Mouse (Mus musculus) CH12.LX (cell line): ENCODE measurements at regions not wholly inside any gene's neighbourhood (a gene's known extent, or its start where the extent isn't known, plus 50 kb on each side); places are given as distances from the start of the nearest gene placed in this dataset.

Source experiments
- DNase-seq: peaks from one replicate; pipeline ENCODE4 v3.0.0-alpha.2; 2013; ENCODE audit errors: extremely low read depth
- H3K27ac ChIP-seq: 2 replicates; pipeline ENCODE4 v1.5.1; 2012; ENCODE audit warnings: low read depth, mild to moderate bottlenecking, control low read depth, moderate library complexity; ENCODE audit not compliant: insufficient read depth
- H3K27me3 ChIP-seq: replicated peaks from 2 replicates; pipeline ENCODE3; 2012; ENCODE audit warnings: inconsistent platforms
- H3K36me3 ChIP-seq, 2 experiments: replicated peaks in 1 of 2; 2 replicates each; pipeline versions ENCODE3 to v1.6.1; 2012; ENCODE audit warnings: inconsistent platforms in 1 of 2, low read length in 1 of 2, mild to moderate bottlenecking in 1 of 2, mixed read lengths in 1 of 2, moderate library complexity in 1 of 2; ENCODE audit not compliant: control insufficient read depth in 1 of 2, insufficient read depth in 1 of 2
- H3K4me1 ChIP-seq, 2 experiments: 2 replicates each; pipeline ENCODE4 v1.6.1; 2012; ENCODE audit warnings: inconsistent platforms in 1 of 2, moderate library complexity in 1 of 2; ENCODE audit not compliant: insufficient read depth in 2 of 2, control insufficient read depth in 1 of 2
- H3K4me2 ChIP-seq: 2 replicates; pipeline ENCODE4 v1.6.1; 2012; ENCODE audit warnings: low read depth, mild to moderate bottlenecking, control low read depth; ENCODE audit not compliant: poor library complexity, insufficient read depth, severe bottlenecking
- H3K4me3 ChIP-seq, 3 experiments: fragments of 150-350 bp in 1 of 3; sonication (generic) in 1 of 3; replicated peaks in 1 of 3; 2 replicates each; pipeline versions ENCODE3 to v1.5.1; 2011 to 2012; ENCODE audit warnings: low read depth in 2 of 3, low read length in 2 of 3, mild to moderate bottlenecking in 2 of 3, moderate library complexity in 2 of 3, control low read depth in 1 of 3, improper control_type of control experiment in 1 of 3, inconsistent platforms in 1 of 3, mixed read lengths in 1 of 3; ENCODE audit not compliant: poor library complexity in 1 of 3
- H3K79me2 ChIP-seq: replicated peaks from 2 replicates; pipeline ENCODE4 v1.6.1; 2012; ENCODE audit warnings: mild to moderate bottlenecking, moderate library complexity; ENCODE audit not compliant: control insufficient read depth, poor library complexity, insufficient read depth, severe bottlenecking; ENCODE audit errors: extremely low read depth
- H3K9ac ChIP-seq: 2 replicates; pipeline ENCODE4 v1.6.1; 2012; ENCODE audit warnings: low read depth, mild to moderate bottlenecking, control low read depth, moderate library complexity; ENCODE audit not compliant: insufficient read depth
- H3K9me3 ChIP-seq: replicated peaks from 2 replicates; pipeline ENCODE3; 2012; ENCODE audit warnings: low read length, inconsistent platforms, mixed read lengths
- BHLHE40 ChIP-seq: IDR thresholded peaks from 2 replicates; pipeline ENCODE4 v1.6.1; 2011; ENCODE audit warnings: mild to moderate bottlenecking, low read depth, low read length, improper control_type of control experiment
- CHD1 ChIP-seq: IDR thresholded peaks from 2 replicates; pipeline ENCODE4 v1.6.1; 2012; ENCODE audit warnings: low read depth, low read length, improper control_type of control experiment, inconsistent platforms
- E2F4 ChIP-seq: IDR thresholded peaks from 2 replicates; pipeline ENCODE4 v1.6.1; 2011; ENCODE audit warnings: low read depth, low read length, improper control_type of control experiment; ENCODE audit not compliant: insufficient replicate concordance
- ELF1 ChIP-seq: IDR thresholded peaks from 2 replicates; pipeline ENCODE4 v1.6.1; 2014; ENCODE audit warnings: low read depth, mild to moderate bottlenecking, inconsistent platforms, low read length, improper control_type of control experiment
- EP300 ChIP-seq: IDR thresholded peaks from 2 replicates; pipeline ENCODE4 v1.6.1; 2011; ENCODE audit warnings: low read length, improper control_type of control experiment
- ETS1 ChIP-seq: conservative IDR thresholded peaks from 2 replicates; pipeline ENCODE4 v1.6.1; 2012; ENCODE audit warnings: low read depth, mild to moderate bottlenecking, inconsistent platforms, low read length, improper control_type of control experiment, moderate library complexity
- HCFC1 ChIP-seq: IDR thresholded peaks from 2 replicates; pipeline ENCODE4 v1.6.1; 2012; ENCODE audit warnings: low read depth, mild to moderate bottlenecking, inconsistent platforms, low read length, improper control_type of control experiment
- JUND ChIP-seq: conservative IDR thresholded peaks from 2 replicates; pipeline ENCODE4 v1.6.1; 2011; ENCODE audit warnings: low read depth, low read length, improper control_type of control experiment
- MAFK ChIP-seq: IDR thresholded peaks from 2 replicates; pipeline ENCODE4 v1.6.1; 2011; ENCODE audit warnings: low read length, improper control_type of control experiment; ENCODE audit not compliant: insufficient replicate concordance
- MAX ChIP-seq: IDR thresholded peaks from 2 replicates; pipeline ENCODE4 v1.6.1; 2011; ENCODE audit warnings: low read length, improper control_type of control experiment
- MEF2A ChIP-seq: IDR thresholded peaks from 2 replicates; pipeline ENCODE4 v1.6.1; 2014; ENCODE audit warnings: low read depth, mild to moderate bottlenecking, inconsistent platforms, low read length, improper control_type of control experiment, borderline replicate concordance
- PAX5 ChIP-seq: IDR thresholded peaks from 2 replicates; pipeline ENCODE4 v1.6.1; 2012; ENCODE audit warnings: low read length, inconsistent platforms, mixed read lengths
- POLR2AphosphoS2 ChIP-seq: IDR thresholded peaks from 2 replicates; pipeline ENCODE4 v1.6.1; 2011; ENCODE audit warnings: low read depth, low read length, improper control_type of control experiment
- SMC3 ChIP-seq: IDR thresholded peaks from 2 replicates; pipeline ENCODE4 v1.6.1; 2011; ENCODE audit warnings: low read depth, low read length, improper control_type of control experiment
- TBP ChIP-seq: conservative IDR thresholded peaks from 2 replicates; pipeline ENCODE4 v1.6.1; 2011; ENCODE audit warnings: low read depth, low read length, improper control_type of control experiment
- UBTF ChIP-seq: IDR thresholded peaks from 2 replicates; pipeline ENCODE4 v1.6.1; 2012; ENCODE audit warnings: low read depth, mild to moderate bottlenecking, inconsistent platforms, low read length, improper control_type of control experiment, moderate library complexity
- USF1 ChIP-seq: IDR thresholded peaks from 2 replicates; pipeline ENCODE4 v1.6.1; 2014; ENCODE audit warnings: low read depth, mild to moderate bottlenecking, inconsistent platforms, low read length, improper control_type of control experiment
- ZC3H11A ChIP-seq: IDR thresholded peaks from 2 replicates; pipeline ENCODE4 v1.6.1; 2012; ENCODE audit warnings: low read depth, mild to moderate bottlenecking, inconsistent platforms, low read length, improper control_type of control experiment
- ZNF384 ChIP-seq: IDR thresholded peaks from 2 replicates; pipeline ENCODE4 v1.6.1; 2012; ENCODE audit warnings: low read depth, low read length, improper control_type of control experiment, inconsistent platforms
- dilution Hi-C: fragments of 300-500 bp; cut with MboI; formaldehyde crosslinking; loops from 2 replicates; pipeline ENCODE4 v1.14.3; 2020; ENCODE audit warnings: low sequenced_read_pairs; ENCODE audit not compliant: extremely low pct_unique_long_range_greater_than_20kb, extremely low pct_ligation_motif_present
- in situ Hi-C: fragments of 300-500 bp; cut with MboI; formaldehyde crosslinking; loops from 3 replicates; pipeline ENCODE4 v1.14.3; 2019; ENCODE audit warnings: low sequenced_read_pairs, low pct_ligation_motif_present, low pct_unique_long_range_greater_than_20kb, mixed read lengths

GRCm38 (mm10) chr16:50709727-50710126, 118.8 kb upstream of the Ccdc54 start:
- Histone ChIP-seq H3K9me3 (no peaks in the 10 kb centered on the region), H3K4me2 (no peak overlapping the region), H3K9ac (no peak overlapping the region), H3K36me3 (no peaks in the 10 kb centered on the region), H3K4me3 (no peak overlapping the region), H3K4me1 (no peaks in the 10 kb centered on the region), H3K27ac (no peak overlapping the region)
- dilution Hi-C loops (no loop called here), in situ Hi-C loops (no loop called here)
- no peak for DNase-seq
- TF ChIP-seq JUND (no peak), E2F4 (no peak), ZNF384 (no peak), UBTF (no peak), BHLHE40 (no peak), PAX5 (no peak)
- TF ChIP-seq, all 38 proteins: peak for 0
- H3K27me3 ChIP-seq, result no peaks in the 10 kb centered on the region
- H3K79me2 ChIP-seq, result no peaks in the 10 kb centered on the region

GRCm38 (mm10) chr16:50707906-50708305, 117.0 kb upstream of the Ccdc54 start:
- H3K79me2 ChIP-seq, result no peaks in the 10 kb centered on the region
- TF ChIP-seq POLR2AphosphoS2 (no peak), USF1 (no peak), UBTF (no peak), CHD1 (no peak), JUND (no peak), ELF1 (no peak), MEF2A (no peak), TBP (no peak), BHLHE40 (no peak), MAX (no peak)
- no peak overlapping the region for H3K4me2 ChIP-seq
- H3K9ac ChIP-seq, result no peak overlapping the region
- no peak overlapping the region for H3K4me3 ChIP-seq
- dilution Hi-C loops (no loop called here), in situ Hi-C loops (no loop called here)
- no peak for DNase-seq
- H3K27me3 ChIP-seq, result no peaks in the 10 kb centered on the region
- no peaks in the 10 kb centered on the region for H3K36me3 ChIP-seq
- no peak overlapping the region for H3K27ac ChIP-seq
- H3K9me3 ChIP-seq, result no peaks in the 10 kb centered on the region
- H3K4me1 ChIP-seq, result no peaks in the 10 kb centered on the region

- H3K4me1 ChIP-seq, result peaks cover 3 to 5% of the 10 kb centered on the region in 2 experiments; a peak in 3 of 4 replicates
- H3K9ac ChIP-seq, result no peak overlapping the region
- dilution Hi-C loops (no loop called here), in situ Hi-C loops (no loop called here)
- H3K4me2 ChIP-seq, result no peak overlapping the region
- no peaks in the 10 kb centered on the region for H3K27me3 ChIP-seq
- H3K4me3 ChIP-seq, result no peak overlapping the region
- TF ChIP-seq CHD1, result no peak
- TF ChIP-seq ZC3H11A, result no peak
- no peak for TF ChIP-seq MAFK
- no peak for TF ChIP-seq ETS1
- no peak for TF ChIP-seq ELF1
- TF ChIP-seq EP300, result no peak
- TF ChIP-seq HCFC1, result no peak
- TF ChIP-seq SMC3, result no peak
- TF ChIP-seq, all 38 proteins: peak for 0
- DNase-seq, result no peak
- Histone ChIP-seq H3K36me3 (no peaks in the 10 kb centered on the region), H3K79me2 (no peaks in the 10 kb centered on the region), H3K9me3 (no peaks in the 10 kb centered on the region), H3K27ac (no peak overlapping the region)
Measured at GRCm38 (mm10) chr16:50705921-50706320, 115.0 kb upstream of the Ccdc54 start.
